Mouse (Mus musculus) CD4-positive helper T cell, adult 2 months (primary cell): ENCODE data around the gene Arl1.
"Not testable (repeated sequence)": the region's sequence is repeated elsewhere in the genome, so short reads cannot be mapped to it uniquely, and the experiment has no call there.

Experiments used
- DNase-seq: peaks from one replicate; pipeline ENCODE4 v3.0.0-alpha.2; 2012; ENCODE audit warnings: low read depth, missing footprints, low spot score

The Arl1 gene

DNA sequence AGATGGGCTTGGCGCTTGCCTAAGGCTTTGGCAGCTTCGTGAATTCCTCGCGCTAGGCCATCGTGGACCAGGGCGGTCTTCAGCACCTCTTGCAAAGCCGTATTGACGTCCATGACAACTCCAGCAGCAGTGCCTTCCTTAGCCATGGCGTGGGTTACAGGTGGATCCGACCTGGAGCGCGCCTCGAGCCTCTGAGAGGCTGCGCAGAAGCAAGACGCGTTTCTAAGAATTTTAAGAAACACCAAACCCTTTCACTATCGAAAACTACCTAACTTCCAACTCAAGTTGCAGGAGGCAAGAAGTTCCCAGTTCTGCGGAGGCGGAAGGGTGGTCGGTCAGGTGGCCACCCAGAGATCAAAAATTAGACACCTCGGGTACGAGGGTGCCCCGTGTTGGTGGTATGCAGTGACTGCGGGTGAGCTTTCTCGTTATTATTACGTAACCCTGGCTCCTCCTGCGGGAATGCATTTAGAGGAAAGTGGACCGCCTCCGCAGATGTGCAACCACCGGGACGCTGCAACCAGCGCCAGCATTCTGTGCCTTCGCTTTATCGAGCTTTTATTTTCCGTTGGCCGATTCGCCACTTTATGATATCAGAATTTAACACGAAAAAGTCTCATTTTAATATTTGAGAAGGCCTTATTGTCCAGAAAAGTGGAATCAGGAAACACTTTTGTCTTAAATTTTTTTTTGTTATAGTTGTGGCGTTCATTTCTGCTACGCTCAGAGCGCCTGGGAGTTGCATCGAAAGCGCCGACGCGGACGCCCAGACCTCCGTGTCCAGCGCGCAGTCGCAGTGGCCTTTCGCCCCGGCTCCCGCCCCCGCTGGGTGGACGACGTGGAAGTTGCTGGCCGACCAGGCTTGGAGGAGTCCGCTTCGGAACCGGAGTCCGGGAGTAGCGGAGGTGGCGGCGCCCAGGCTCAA lies at the start of gene Arl1:
Arl1 (plus strand) TSS at position 288 of the 925 bp plus-strand sequence.
- peak; percentile 86 for DNase-seq

GRCm38 (mm10) chr10:88682904-88683563 lies 47.6 kb upstream of the Arl1 start:
- DNase-seq = no peak

GRCm38 (mm10) chr10:88684925-88685324 lies 45.7 kb upstream of the Arl1 start, which contains the start of gene Spic:
Gene Spic, minus strand, starts transcription at chr10:88685015.
- no peak for DNase-seq

DNA sequence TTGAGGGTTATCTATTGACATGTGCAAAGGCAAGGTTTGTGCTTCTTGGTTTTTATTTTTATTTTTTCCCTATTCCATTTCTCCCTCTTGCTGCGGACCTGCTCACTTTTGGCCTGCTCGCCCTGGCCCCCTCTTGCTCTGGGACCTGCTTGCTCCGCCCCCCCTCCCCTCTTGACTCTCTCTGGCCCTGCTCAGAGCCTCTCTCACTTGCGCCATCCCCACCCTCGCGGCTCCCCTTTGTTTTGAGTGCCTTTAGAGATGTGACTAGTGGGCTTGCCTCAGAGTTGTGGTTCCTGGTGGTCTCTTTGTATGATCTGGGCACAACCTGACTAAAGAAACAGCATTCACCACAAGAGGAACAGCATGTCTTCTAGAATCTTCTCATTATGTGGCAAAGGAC lies 29.7 kb upstream of the Arl1 start:
- no peak for DNase-seq

DNA sequence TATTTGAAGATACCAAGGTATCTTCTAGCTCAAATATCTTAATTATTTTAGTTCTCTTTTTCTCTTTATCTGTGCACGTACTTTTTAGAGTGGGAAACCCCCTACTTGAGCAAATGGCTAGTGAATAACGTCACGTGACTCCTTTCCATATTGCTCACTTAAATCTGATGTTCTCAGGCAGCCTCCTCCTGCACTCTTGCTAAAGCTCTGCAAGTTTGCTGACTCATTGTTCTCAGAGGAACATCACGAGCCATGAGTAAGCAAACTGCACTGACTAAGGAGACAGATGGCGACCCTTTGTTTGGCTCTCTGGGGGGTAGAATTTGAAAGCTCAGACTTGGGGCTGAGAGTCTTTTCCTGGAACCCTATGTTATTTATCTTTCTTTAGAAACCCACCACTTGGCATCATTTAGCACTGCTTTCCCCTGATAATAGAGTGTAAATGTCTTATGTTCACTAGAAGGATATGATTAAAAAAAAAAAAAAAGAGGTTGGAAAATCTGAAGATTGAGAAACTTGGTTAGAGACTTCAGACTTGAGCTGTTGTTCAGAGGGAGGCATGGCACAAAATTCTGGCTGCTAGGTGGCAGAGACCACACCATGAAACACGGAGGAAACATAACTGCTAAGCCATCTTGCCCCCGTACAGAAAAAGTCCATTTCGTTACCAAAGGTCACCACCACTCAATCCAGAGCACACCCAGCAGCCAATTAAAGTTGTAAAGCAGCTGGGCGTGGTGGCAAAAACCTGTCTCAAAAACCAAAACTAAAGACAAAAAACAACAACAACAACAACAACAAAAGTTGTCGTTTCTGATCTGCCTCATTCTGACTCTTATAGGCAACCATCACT lies 21.8 kb upstream of the Arl1 start:
- DNase-seq = peak; percentile 5

DNA sequence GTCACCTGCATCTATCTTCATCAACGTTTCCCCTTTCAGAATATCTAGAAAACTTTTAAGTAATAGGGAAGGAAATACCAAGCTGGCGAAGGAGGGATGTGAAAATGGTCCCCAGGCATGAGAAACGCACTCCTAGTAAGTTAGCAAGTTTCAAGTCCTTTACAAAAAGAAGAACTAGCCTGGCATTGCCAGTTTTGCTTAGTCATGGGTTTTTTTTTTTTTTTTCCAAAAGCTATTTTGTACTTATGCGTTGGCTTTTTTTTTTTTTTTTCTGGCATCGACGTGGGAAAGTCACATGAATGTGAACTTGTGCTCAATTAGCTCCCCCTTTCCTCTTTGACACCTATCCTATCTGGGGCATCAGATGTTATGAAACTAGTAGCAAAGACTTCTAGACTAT lies 18.3 kb upstream of the Arl1 start:
- no peak for DNase-seq

DNA sequence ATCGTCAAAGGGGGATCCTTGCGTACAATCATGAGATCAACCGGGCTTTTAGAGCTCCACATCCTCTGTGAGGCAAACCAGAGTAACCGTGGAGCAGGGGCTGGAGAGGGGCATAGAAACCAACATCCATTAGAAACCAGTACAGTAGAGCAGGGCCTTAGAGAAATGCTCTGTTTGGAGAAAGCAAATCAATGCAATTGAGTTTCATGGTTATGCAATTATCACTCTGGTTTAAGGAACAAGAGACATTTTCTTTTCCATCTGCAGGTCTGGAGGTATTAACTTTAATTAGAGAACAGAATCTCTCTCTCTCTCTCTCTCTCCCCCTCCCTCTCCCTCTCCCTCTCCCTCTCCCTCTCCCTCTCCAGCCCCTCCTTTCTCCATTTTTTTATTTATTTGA lies 15.9 kb upstream of the Arl1 start:
- no peak for DNase-seq

- no peak for DNase-seq
Observed at GRCm38 (mm10) chr10:88715621-88716020, 15.0 kb upstream of the Arl1 start.

GRCm38 (mm10) chr10:88716986-88717755 lies 13.5 kb upstream of the Arl1 start:
- DNase-seq = no peak

- DNase-seq = no peak
Observed at GRCm38 (mm10) chr10:88717756-88718025, 13.0 kb upstream of the Arl1 start.

- no peak for DNase-seq
Observed at GRCm38 (mm10) chr10:88719618-88720017, 11.0 kb upstream of the Arl1 start.

DNA sequence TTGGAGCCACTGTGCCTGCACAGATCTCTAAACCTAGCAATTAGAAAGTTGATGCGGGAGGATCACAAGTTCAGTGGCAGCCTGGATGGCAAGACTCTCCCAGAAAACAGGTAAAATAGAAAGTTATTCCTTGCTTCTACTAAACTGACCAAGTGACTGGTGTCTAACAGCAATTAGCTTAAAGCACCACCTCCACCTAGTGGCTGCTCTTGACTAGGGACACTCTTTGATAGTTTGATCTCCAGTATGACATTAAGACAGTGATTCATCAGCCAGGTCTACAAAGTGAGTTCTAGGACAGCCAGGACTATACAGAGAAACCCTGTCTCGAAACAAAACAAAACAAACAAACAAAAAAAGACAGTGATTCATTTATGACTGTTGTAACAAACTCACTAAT lies 5.3 kb upstream of the Arl1 start:
- DNase-seq = peak; percentile 13

GRCm38 (mm10) chr10:88727128-88727527 lies 3.5 kb upstream of the Arl1 start:
- DNase-seq = peak; percentile 54

DNA sequence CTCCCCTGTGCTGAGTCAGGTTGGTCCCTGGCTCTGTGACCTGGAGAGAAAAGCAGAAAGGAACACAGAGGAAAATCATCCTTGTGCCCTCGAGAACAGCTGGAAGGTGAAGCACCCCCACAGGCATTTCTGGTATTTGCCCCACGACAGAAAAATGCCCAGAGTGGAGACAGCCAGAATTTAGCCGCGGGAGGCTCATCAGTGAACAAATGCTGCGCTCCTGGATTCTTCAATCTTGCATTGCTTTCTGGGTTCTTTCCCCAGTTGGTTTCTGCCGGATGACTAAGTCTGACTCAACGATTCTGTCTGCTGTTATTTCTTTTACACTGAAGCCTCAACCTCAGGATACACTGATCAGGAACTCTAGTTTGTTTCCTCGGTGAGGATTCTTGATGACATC lies 2.5 kb upstream of the Arl1 start:
- DNase-seq = no peak

DNA sequence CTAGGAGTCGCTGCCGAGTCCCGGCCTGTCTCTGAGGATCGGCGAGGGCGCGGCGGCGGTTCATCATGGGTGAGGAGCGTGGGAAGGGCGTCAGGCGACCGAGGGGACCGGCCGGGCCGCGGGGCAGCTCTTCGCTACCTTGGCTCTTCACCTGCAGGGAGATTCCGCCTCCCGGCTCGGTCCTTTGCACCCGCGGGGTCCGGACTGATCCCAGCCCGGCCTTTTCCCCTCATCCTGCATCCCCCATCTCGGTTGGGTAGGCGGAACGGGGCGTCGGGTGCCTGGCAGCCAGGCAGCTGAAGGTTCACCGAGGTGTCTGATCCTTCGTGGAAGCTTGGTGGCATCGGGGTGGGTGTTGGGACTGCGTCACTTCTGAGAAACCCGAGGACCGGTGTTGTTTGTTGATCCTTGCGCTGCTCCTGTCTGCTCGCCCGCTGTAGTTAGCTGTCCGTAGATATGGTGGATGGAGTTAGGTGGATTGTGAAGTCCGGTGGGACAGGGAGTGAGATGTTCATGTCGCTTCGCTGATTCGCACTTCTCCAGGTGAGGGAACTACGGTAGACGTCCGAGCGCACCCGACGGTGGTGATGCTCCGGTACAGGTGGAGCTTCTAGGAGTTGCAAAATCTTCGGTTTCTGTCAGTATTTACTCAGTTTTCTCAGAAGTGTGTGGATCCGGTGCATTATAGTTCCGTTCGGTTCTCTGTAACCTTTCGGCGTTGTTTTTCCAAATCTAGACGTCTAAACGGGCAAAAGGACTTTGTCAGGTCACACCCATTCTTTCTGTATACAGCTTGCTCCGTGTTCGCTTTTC lies 1.0 kb downstream of the Arl1 start:
- no peak for DNase-seq

- DNase-seq = peak; percentile 29
Observed at GRCm38 (mm10) chr10:88732309-88732622, 1.6 kb downstream of the Arl1 start.

DNA sequence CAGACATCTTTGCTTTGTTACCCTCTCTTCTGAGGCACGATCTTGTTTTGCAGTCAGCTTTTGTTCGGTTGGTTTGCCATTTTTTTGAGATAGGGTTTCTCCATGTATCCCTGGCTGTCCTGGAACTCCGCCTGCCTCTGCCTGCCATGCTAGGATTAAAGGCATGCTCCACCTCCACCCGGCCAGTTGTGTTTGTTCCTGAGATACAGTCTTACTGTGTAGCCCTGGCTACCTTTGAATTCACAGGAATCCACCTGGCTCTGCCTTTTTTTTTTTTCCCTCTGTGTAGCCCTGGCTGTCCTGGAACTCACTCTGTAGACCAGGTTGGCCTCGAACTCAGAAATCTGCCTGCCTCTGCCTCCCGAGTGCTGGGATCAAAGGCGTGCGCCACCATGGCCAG lies 8.4 kb downstream of the Arl1 start:
- not testable (repeated sequence) for DNase-seq

- DNase-seq = no peak
Observed at GRCm38 (mm10) chr10:88739818-88740217, 9.2 kb downstream of the Arl1 start.

GRCm38 (mm10) chr10:88740781-88741180 lies 10.1 kb downstream of the Arl1 start:
- DNase-seq = no peak

DNA sequence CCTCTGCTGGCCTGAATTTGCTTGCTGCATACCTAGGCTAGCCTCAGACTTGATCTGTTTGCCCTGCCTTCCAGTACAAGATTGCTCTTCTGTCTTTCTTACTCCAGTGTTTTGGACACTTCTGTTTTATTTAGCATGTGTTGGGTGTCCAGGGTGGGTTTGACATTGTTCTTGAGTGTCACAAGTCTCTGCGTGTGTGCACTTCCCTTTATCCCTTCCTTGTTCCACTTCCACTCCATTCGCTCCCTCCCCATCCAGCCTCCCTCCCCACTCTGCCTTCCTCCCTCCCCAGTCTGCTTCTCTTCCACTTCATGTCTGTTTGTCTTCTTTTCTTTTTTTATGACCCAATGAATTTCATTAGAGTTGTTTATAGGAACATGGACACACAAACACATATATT lies 10.8 kb downstream of the Arl1 start:
- DNase-seq = no peak
